Mouse (Mus musculus): ENCODE data around the gene Ceacam19. TPM values are rescaled to one million over a fixed set of nuclear protein-coding genes. Genes with fewer than 3 reads are reported as not detected.

Gene Ceacam19
- polyA plus RNA-seq, 1 experiment from 2014 or later: not detected

GRCm38 (mm10) chr7:19866490-19866889 is 21.3 kb downstream of the Ceacam19 start:
- peak; percentile 45; the same call in 1 of the 2 replicates for ATAC-seq
- WGBS: 64% methylated on average over 6 of the region's 6 CpGs
- Histone ChIP-seq H3K4me3 (ENCODE audit: low read length) (no peak overlapping the region), H3K9ac (ENCODE audit: low read depth, low read length) (no peak overlapping the region), H3K4me1 (ENCODE audit: control insufficient read depth, insufficient read depth, low read length) (0 out of 2 replicates have a peak, but pooled peaks cover 6% of the 10 kb centered on the region), H3K27ac (ENCODE audit: low read length) (0 out of 2 replicates have a peak overlapping the region, but pooled peaks have one; percentile 28), H3K4me2 (ENCODE audit: low read depth, low read length) (no peak overlapping the region), H3K9me3 (ENCODE audit: control insufficient read depth, low read length) (no peaks in the 10 kb centered on the region), H3K36me3 (ENCODE audit: control insufficient read depth, insufficient read depth, low read length) (no peaks in the 10 kb centered on the region), H3K27me3 (replicated peaks; ENCODE audit: control insufficient read depth, insufficient read depth, low read length) (no peaks in the 10 kb centered on the region)

GRCm38 (mm10) chr7:19865246-19866036 is 22.3 kb downstream of the Ceacam19 start:
- no peak overlapping the region for H3K9ac ChIP-seq (ENCODE audit: low read depth, low read length)
- no peaks in the 10 kb centered on the region for H3K36me3 ChIP-seq (ENCODE audit: control insufficient read depth, insufficient read depth, low read length)
- H3K4me1 ChIP-seq (ENCODE audit: control insufficient read depth, insufficient read depth, low read length): 0 out of 2 replicates have a peak, but pooled peaks cover 6% of the 10 kb centered on the region
- no peaks in the 10 kb centered on the region for H3K27me3 ChIP-seq (replicated peaks; ENCODE audit: control insufficient read depth, insufficient read depth, low read length)
- peak; percentile 54 for ATAC-seq
- peak overlapping the region; percentile 40; the same call in 1 of the 2 replicates for H3K27ac ChIP-seq (ENCODE audit: low read length)
- H3K4me3 ChIP-seq (ENCODE audit: low read length): no peak overlapping the region
- no peaks in the 10 kb centered on the region for H3K9me3 ChIP-seq (ENCODE audit: control insufficient read depth, low read length)
- no peak overlapping the region for H3K4me2 ChIP-seq (ENCODE audit: low read depth, low read length)
- WGBS: 65% methylated on average over 8 of the region's 8 CpGs

GRCm38 (mm10) chr7:19864241-19864640 is 23.5 kb downstream of the Ceacam19 start:
- H3K27me3 ChIP-seq (replicated peaks; ENCODE audit: control insufficient read depth, insufficient read depth, low read length): no peaks in the 10 kb centered on the region
- 55% methylated on average over 2 of the region's 2 CpGs for WGBS
- ATAC-seq: no peak
- H3K4me3 ChIP-seq (ENCODE audit: low read length): no peak overlapping the region
- H3K4me1 ChIP-seq (ENCODE audit: control insufficient read depth, insufficient read depth, low read length): 0 out of 2 replicates have a peak, but pooled peaks cover 6% of the 10 kb centered on the region
- no peak overlapping the region for H3K27ac ChIP-seq (ENCODE audit: low read length)
- H3K9ac ChIP-seq (ENCODE audit: low read depth, low read length): peak overlapping the region; percentile 19; the same call in 1 of the 2 replicates
- H3K9me3 ChIP-seq (ENCODE audit: control insufficient read depth, low read length): no peaks in the 10 kb centered on the region
- H3K4me2 ChIP-seq (ENCODE audit: low read depth, low read length): no peak overlapping the region
- no peaks in the 10 kb centered on the region for H3K36me3 ChIP-seq (ENCODE audit: control insufficient read depth, insufficient read depth, low read length)

- WGBS: 78% methylated on average over 9 of the region's 9 CpGs
- Histone ChIP-seq H3K4me2 (ENCODE audit: low read depth, low read length) (no peak within 1 kb of the TSS), H3K27me3 (replicated peaks; ENCODE audit: control insufficient read depth, insufficient read depth, low read length) (0 out of 2 replicates have a peak, but pooled peaks cover 2% of the 10 kb centered on the region), H3K9ac (ENCODE audit: low read depth, low read length) (no peak within 1 kb of the TSS), H3K36me3 (ENCODE audit: control insufficient read depth, insufficient read depth, low read length) (no peaks in the 10 kb centered on the region), H3K9me3 (ENCODE audit: control insufficient read depth, low read length) (no peaks in the 10 kb centered on the region), H3K27ac (ENCODE audit: low read length) (no peak within 1 kb of the TSS), H3K4me1 (ENCODE audit: control insufficient read depth, insufficient read depth, low read length) (0 out of 2 replicates have a peak, but pooled peaks cover 4% of the 10 kb centered on the region), H3K4me3 (ENCODE audit: low read length) (no peak within 1 kb of the TSS)
- ATAC-seq: no peak
These were observed 26.6 kb downstream of the Ceacam19 start, which contains the start of gene Ceacam16 for GRCm38 (mm10) chr7:19861199-19861598. Gene Ceacam16 (minus strand): TSS chr7:19861299.

- Histone ChIP-seq H3K27me3 (replicated peaks; ENCODE audit: control insufficient read depth, insufficient read depth, low read length) (0 out of 2 replicates have a peak, but pooled peaks cover 2% of the 10 kb centered on the region), H3K27ac (ENCODE audit: low read length) (no peak overlapping the region), H3K4me2 (ENCODE audit: low read depth, low read length) (no peak overlapping the region), H3K36me3 (ENCODE audit: control insufficient read depth, insufficient read depth, low read length) (no peaks in the 10 kb centered on the region), H3K9me3 (ENCODE audit: control insufficient read depth, low read length) (no peaks in the 10 kb centered on the region), H3K9ac (ENCODE audit: low read depth, low read length) (no peak overlapping the region), H3K4me3 (ENCODE audit: low read length) (no peak overlapping the region), H3K4me1 (ENCODE audit: control insufficient read depth, insufficient read depth, low read length) (no peaks in the 10 kb centered on the region)
- WGBS: 69% methylated on average over 10 of the region's 10 CpGs
- ATAC-seq: no peak
These were observed 28.0 kb downstream of the Ceacam19 start for GRCm38 (mm10) chr7:19859740-19860139.

GRCm38 (mm10) chr7:19856283-19856682 is 31.5 kb downstream of the Ceacam19 start:
- H3K27ac ChIP-seq (ENCODE audit: low read length): no peak overlapping the region
- no peaks in the 10 kb centered on the region for H3K9me3 ChIP-seq (ENCODE audit: control insufficient read depth, low read length)
- 86% methylated on average over 6 of the region's 6 CpGs for WGBS
- H3K27me3 ChIP-seq (replicated peaks; ENCODE audit: control insufficient read depth, insufficient read depth, low read length): peaks cover 18% of the 10 kb centered on the region; the same call in 1 of the 2 replicates
- no peak overlapping the region for H3K4me2 ChIP-seq (ENCODE audit: low read depth, low read length)
- H3K36me3 ChIP-seq (ENCODE audit: control insufficient read depth, insufficient read depth, low read length): no peaks in the 10 kb centered on the region
- ATAC-seq: no peak
- H3K4me1 ChIP-seq (ENCODE audit: control insufficient read depth, insufficient read depth, low read length): peaks cover 6% of the 10 kb centered on the region
- no peak overlapping the region for H3K9ac ChIP-seq (ENCODE audit: low read depth, low read length)
- no peak overlapping the region for H3K4me3 ChIP-seq (ENCODE audit: low read length)

- no peaks in the 10 kb centered on the region for H3K9me3 ChIP-seq (ENCODE audit: control insufficient read depth, low read length)
- no peak overlapping the region for H3K4me2 ChIP-seq (ENCODE audit: low read depth, low read length)
- WGBS: 82% methylated on average over 5 of the region's 5 CpGs
- no peak for ATAC-seq
- H3K9ac ChIP-seq (ENCODE audit: low read depth, low read length): no peak overlapping the region
- H3K4me1 ChIP-seq (ENCODE audit: control insufficient read depth, insufficient read depth, low read length): peaks cover 6% of the 10 kb centered on the region
- H3K4me3 ChIP-seq (ENCODE audit: low read length): no peak overlapping the region
- no peaks in the 10 kb centered on the region for H3K36me3 ChIP-seq (ENCODE audit: control insufficient read depth, insufficient read depth, low read length)
- no peak overlapping the region for H3K27ac ChIP-seq (ENCODE audit: low read length)
- peaks cover 18% of the 10 kb centered on the region; the same call in 1 of the 2 replicates for H3K27me3 ChIP-seq (replicated peaks; ENCODE audit: control insufficient read depth, insufficient read depth, low read length)
These were observed 32.1 kb downstream of the Ceacam19 start for GRCm38 (mm10) chr7:19855663-19856062.

- 84% methylated on average over 20 of the region's 20 CpGs for WGBS
These were observed 34.2 kb downstream of the Ceacam19 start for GRCm38 (mm10) chr7:19853526-19853925.

GRCm38 (mm10) chr7:19851858-19852570 is 35.8 kb downstream of the Ceacam19 start, which contains the start of gene Gm19345:
Gene Gm19345 (plus strand): TSS chr7:19852003.
- Histone ChIP-seq H3K4me2 (ENCODE audit: low read depth, low read length) (peak within 1 kb of the TSS; percentile 50), H3K36me3 (ENCODE audit: control insufficient read depth, insufficient read depth, low read length) (no peaks in the 10 kb centered on the region), H3K9me3 (ENCODE audit: control insufficient read depth, low read length) (no peaks in the 10 kb centered on the region), H3K4me3 (ENCODE audit: low read length) (peak within 1 kb of the TSS; percentile 27), H3K4me1 (ENCODE audit: control insufficient read depth, insufficient read depth, low read length) (peaks cover 6% of the 10 kb centered on the region), H3K27ac (ENCODE audit: low read length) (no peak within 1 kb of the TSS), H3K9ac (ENCODE audit: low read depth, low read length) (peak within 1 kb of the TSS; percentile 40; the same call in 1 of the 2 replicates), H3K27me3 (replicated peaks; ENCODE audit: control insufficient read depth, insufficient read depth, low read length) (peaks cover 16% of the 10 kb centered on the region; the same call in 1 of the 2 replicates)
- ATAC-seq: peak; percentile 61
- whole genome bisulfite sequencing: 4% methylated on average over 33 of the region's 33 CpGs

More at GRCm38 (mm10) chr7:19853526-19853925, 34.2 kb downstream of the Ceacam19 start:
- Histone ChIP-seq H3K9ac (ENCODE audit: low read depth, low read length) (no peak overlapping the region), H3K27me3 (replicated peaks; ENCODE audit: control insufficient read depth, insufficient read depth, low read length) (peaks cover 18% of the 10 kb centered on the region; the same call in 1 of the 2 replicates), H3K9me3 (ENCODE audit: control insufficient read depth, low read length) (no peaks in the 10 kb centered on the region), H3K36me3 (ENCODE audit: control insufficient read depth, insufficient read depth, low read length) (no peaks in the 10 kb centered on the region), H3K4me1 (ENCODE audit: control insufficient read depth, insufficient read depth, low read length) (peaks cover 6% of the 10 kb centered on the region), H3K4me3 (ENCODE audit: low read length) (no peak overlapping the region), H3K27ac (ENCODE audit: low read length) (no peak overlapping the region), H3K4me2 (ENCODE audit: low read depth, low read length) (no peak overlapping the region)
- no peak for ATAC-seq
